Mouse (Mus musculus): Measurements from ENCODE around the gene Lemd1. TPM values are rescaled to one million over a fixed set of nuclear protein-coding genes. Genes with fewer than 3 reads are reported as not detected.

Lemd1 gene
- total RNA-seq, 1 experiment from 2014 or later, result not detected

DNA sequence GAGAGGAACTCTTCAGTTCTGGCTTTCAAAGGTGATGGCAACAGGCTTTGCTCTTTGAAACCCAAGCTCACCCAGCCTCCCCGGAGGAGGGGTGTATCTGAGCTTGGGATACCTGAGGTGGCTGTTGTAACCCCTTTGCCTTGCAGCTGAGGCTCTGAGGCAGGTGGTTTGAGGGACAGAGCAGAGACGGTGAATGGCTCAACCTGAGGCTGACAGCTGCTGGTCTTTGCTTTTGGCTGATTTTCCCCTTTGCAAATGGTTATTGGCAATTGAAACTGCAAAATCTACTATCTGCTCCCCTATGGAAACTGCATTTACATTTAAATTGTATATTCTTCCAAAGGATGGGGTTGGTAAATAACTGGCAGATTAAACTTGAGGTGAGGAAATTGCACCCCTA lies 30.4 kb downstream of the Lemd1 start:
- ATAC-seq (replicated peaks in 1 of 2; ENCODE audit: insufficient read depth in 1 of 2, low FRiP score in 2 of 2, low TSS enrichment in 1 of 2, low read depth in 1 of 2, poor library complexity in 2 of 2, severe bottlenecking in 2 of 2), result no peak

DNA sequence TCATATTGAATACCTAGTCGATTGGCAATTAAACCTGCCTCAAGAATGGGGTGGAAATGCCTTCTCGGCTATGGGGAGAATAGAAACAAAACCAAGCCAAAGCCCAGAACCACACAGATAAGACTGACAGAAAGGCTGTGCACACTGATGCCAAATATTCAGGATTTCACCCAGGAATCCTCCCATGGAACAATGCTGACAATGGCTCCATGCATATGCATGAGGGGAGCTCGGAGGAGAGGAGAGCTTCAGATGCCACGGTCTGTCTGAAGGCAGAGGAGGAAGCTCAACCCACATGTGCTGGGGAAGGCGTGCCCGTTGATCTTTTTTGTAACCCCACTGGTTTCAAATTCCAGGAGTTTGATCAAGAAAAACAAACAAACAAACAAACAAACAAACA lies 30.9 kb downstream of the Lemd1 start:
- ATAC-seq (replicated peaks in 1 of 2; ENCODE audit: insufficient read depth in 1 of 2, low FRiP score in 2 of 2, low TSS enrichment in 1 of 2, low read depth in 1 of 2, poor library complexity in 2 of 2, severe bottlenecking in 2 of 2), result no peak

DNA sequence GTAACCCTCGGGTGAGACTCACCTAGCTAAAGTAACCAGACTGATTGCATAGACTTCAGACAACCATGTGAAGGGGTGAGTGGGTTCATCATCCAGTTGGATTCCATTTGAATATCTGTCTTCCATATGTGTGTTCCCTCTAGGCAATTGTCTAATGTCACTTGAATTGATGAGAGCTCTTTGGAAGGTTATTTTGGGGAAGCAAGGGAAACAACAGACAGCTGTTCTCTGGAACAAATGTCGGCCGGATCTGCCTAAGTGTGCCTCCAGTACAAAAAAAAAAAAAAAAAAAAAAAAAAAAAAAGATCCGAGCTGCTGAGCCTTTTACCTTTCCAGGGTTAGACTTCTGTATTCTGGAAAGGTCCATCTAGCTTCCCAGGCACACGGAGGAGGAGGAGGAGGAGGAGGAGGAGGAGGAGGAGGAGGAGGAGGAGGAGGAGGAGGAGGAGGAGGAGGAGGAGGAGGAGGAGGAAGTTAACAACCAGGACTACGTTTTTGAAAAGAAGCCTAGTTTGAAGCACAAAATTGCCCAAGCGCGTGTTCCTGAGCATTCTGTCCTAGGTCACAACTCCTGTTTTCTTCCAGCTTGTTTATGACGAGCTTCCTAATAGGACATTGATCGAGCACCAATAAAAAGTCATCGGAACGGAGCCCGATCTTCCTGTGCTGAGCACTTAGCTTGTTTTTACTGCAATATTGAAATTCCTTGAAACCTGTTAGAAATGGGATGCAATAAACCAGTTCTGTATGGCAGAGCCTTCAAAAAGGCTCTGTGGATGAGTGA lies 35.3 kb downstream of the Lemd1 start:
- ATAC-seq (replicated peaks in 1 of 2; ENCODE audit: insufficient read depth in 1 of 2, low FRiP score in 2 of 2, low TSS enrichment in 1 of 2, low read depth in 1 of 2, poor library complexity in 2 of 2, severe bottlenecking in 2 of 2), result no peak

DNA sequence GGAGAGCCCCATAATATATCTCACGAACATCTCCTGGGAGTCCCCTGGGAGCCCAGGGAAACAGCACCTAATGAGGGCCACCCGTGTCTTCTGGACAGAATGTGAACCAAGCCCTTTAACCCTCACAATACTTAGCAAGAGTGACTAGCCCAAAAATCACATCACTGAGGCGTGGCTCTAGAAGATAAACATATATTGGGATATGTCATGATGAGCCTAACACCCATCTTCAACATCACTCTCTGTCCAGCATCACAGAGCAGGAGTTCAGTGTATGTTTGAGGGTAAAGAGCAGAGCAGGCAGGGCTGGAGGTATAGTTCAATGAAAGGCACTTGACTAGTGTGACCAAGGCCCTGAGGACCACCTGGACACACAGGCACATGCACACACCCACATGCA lies 38.4 kb downstream of the Lemd1 start, which contains the start of gene Gm10188:
Gene Gm10188, minus strand, starts transcription at position 101 of the 400 bp plus-strand sequence.
- no peak for ATAC-seq (replicated peaks in 1 of 2; ENCODE audit: insufficient read depth in 1 of 2, low FRiP score in 2 of 2, low TSS enrichment in 1 of 2, low read depth in 1 of 2, poor library complexity in 2 of 2, severe bottlenecking in 2 of 2)

DNA sequence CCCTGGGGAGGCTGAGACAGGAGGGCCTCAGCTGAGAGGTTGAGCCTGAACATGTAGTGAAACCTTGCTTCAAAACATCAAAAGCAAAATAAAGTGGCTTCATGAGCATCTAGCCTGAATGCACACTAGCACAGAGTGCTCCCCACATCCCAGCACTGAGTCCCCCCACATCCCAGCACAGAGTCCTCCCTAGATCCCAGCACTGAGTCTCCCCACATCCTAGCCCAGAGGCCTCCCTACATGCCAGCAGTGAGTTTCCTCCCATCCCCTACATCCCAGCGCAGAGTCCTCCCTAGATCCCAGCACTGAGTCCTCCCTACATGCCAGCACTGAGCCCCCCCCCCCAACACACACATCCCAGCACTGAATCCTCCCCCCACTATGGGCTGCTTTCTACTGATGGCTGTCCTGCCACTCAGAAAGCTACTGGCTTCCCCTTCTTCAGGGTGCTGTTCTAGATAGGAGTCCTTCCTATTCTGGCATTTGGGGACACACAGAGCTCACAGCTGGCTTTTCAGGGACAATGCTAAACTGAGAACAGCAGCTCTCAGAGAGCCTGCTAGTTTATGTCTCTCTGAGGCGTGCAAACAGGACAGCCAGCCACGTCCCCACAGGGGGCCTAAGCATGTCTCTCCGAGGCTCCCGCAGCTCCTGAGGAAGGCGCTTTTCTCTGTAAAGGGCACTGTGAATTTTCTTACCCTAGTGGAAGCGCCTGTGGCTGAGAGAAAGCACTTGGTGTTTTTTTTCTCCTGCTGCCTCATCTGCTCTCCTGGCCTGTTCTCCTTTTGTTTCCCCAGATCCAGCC lies 40.4 kb downstream of the Lemd1 start:
- ATAC-seq (replicated peaks in 1 of 2; ENCODE audit: insufficient read depth in 1 of 2, low FRiP score in 2 of 2, low TSS enrichment in 1 of 2, low read depth in 1 of 2, poor library complexity in 2 of 2, severe bottlenecking in 2 of 2), result no peak

DNA sequence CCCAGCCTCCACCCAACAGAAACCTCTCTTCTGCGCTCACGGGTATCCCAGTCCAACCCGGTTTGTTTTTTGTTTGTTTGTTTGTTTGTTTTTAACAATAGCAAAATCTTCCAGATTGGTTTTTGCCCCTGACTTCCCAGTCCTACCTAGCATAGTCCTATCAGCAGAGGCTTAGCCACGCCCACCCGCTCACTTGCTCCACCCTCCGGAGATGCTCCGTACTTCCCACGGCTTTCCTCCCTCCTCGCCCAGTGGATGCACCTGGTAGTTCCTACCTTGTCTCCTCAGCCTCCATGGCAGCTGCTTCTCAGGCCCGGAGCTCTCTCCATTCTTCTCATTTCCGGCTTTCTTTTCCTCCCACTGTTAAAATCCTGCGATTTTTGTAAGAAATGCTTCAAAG lies 42.3 kb downstream of the Lemd1 start:
- no peak for ATAC-seq (replicated peaks in 1 of 2; ENCODE audit: insufficient read depth in 1 of 2, low FRiP score in 2 of 2, low TSS enrichment in 1 of 2, low read depth in 1 of 2, poor library complexity in 2 of 2, severe bottlenecking in 2 of 2)

DNA sequence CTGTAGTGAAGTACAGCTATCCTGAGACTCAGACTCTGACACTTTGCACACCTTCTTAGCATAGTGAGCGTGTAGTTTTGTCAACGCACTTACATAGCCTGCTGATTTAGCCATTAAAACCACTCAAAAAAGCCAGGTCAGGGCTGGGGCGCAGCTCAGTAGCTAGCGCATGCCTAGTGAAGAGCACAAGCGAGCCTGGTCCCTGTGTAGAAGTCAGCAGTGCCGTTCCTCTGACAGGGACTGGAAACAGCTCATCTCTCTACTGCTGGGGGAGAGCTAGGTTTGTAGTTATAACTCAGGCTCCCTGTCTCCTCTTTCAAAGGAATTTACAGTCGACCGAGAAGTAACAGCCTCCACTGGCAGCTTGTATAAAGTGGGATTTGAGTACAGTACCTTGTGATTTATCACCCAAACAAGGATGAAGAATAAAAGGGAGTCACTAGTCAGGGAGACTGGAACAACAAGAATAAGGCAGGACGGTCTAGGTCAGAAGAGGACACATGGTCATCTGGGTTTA lies 43.6 kb downstream of the Lemd1 start:
- ATAC-seq (replicated peaks in 1 of 2; ENCODE audit: insufficient read depth in 1 of 2, low FRiP score in 2 of 2, low TSS enrichment in 1 of 2, low read depth in 1 of 2, poor library complexity in 2 of 2, severe bottlenecking in 2 of 2), result no peak

DNA sequence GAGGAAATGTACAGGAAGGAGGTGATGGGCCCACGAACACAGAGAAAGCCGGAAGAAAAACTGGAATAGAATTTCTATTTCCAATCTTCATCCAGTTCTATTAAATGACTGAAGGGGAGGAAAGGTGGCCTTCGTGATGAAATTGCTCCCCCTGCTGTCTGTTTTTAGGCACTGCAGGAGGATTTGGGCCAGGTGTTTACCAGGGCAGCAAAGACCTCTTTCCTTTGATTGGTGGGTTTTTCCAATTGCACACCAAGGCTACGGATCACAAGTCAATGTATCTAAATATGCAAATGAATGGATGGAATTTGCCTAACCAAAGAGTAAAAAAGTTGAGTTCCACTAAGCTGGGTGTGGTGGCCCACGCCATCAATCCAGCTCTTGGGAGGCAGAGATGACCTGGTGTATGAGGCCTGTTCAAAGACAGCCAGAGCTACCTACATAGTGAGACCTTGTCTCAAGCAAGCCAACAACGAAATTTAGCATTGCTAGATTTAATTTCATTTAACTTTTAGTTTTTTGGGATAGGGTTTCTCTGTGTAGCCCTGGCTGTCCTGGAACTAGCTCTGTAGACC lies 46.4 kb downstream of the Lemd1 start:
- 0 out of 4 replicates have a peak, but pooled peaks of 1 of the 2 experiments have one; percentile 22 for ATAC-seq (replicated peaks in 1 of 2; ENCODE audit: insufficient read depth in 1 of 2, low FRiP score in 2 of 2, low TSS enrichment in 1 of 2, low read depth in 1 of 2, poor library complexity in 2 of 2, severe bottlenecking in 2 of 2)

DNA sequence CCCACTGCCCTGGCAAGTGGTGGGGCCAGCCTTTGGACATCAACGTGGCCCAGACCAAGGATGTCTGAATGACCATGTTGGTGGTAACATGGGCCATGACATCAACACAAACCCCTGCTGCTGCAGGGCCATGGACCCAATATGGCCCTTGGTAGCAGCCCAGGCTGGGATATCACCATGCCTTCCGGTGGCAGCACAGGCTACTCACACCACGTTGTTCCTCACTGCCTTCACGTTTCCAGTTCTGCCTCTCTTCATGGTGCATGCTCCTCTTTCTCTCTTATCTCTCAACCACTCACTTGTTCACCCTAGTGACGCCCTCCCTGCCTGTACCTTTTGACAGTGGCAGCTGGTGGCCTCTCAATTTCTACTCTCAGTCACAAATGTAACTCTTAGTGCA lies 53.8 kb downstream of the Lemd1 start:
- no peak for ATAC-seq (replicated peaks in 1 of 2; ENCODE audit: insufficient read depth in 1 of 2, low FRiP score in 2 of 2, low TSS enrichment in 1 of 2, low read depth in 1 of 2, poor library complexity in 2 of 2, severe bottlenecking in 2 of 2)

DNA sequence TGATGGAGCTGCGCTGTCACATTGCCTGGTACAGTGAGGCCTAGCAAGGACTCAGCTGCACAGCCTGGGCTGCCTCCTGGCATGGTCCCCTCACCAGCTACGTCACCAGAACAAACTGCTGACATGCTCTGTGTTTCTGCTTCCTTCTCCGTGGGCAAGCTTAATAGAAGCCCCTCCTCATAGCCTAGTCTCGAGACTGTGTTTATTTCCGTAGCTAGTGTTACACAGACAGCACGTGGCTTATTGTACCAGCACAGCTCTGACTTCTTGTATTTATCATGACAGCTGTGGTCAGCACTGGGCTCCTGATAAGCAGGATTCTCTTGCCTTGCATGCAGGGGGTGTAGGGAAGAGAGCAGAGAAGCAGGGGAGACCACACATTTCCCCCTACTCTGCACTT lies 54.9 kb downstream of the Lemd1 start:
- peak; percentile 94 to 96 for ATAC-seq (replicated peaks in 1 of 2; ENCODE audit: insufficient read depth in 1 of 2, low FRiP score in 2 of 2, low TSS enrichment in 1 of 2, low read depth in 1 of 2, poor library complexity in 2 of 2, severe bottlenecking in 2 of 2)

DNA sequence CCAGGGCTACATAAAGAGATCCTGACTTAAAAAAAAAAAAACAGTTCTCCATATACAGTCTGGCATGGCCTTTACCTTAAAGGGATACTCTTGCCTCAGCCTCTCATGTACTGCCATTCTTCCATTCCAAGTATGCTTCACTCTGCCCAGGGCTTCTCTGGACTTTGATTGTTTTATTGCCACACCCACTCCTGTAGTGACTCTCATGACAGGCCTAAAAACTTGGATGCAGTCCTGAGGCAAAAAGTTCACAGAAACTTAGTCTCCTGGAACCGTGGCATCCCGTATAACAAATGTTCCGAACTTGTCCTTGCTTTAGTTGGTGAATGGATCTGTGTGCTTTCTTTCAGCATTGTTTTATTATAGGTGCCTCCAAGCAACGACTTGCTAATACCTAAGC lies 55.4 kb downstream of the Lemd1 start:
- peak in 1 of 2 experiments; percentile 46; a peak in 2 of 4 replicates for ATAC-seq (replicated peaks in 1 of 2; ENCODE audit: insufficient read depth in 1 of 2, low FRiP score in 2 of 2, low TSS enrichment in 1 of 2, low read depth in 1 of 2, poor library complexity in 2 of 2, severe bottlenecking in 2 of 2)

DNA sequence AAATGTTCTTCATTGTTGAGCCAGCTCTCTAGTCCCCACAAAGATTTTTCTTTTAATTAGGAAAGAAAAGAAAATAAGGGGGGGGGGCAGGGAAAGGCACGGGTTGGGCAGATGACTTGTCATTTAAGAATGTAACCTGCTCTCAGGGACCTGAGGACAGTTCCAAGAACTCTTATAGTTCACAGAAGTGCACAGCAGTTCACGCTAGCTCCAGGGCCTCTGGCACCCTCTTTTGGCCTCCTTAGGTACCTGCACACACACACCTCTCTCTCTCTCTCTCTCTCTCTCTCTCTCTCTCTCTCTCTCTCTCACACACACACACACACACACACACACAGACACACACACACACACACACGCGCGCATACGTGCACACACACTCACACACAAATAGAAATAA lies 63.2 kb downstream of the Lemd1 start:
- no peak for ATAC-seq (replicated peaks in 1 of 2; ENCODE audit: insufficient read depth in 1 of 2, low FRiP score in 2 of 2, low TSS enrichment in 1 of 2, low read depth in 1 of 2, poor library complexity in 2 of 2, severe bottlenecking in 2 of 2)

DNA sequence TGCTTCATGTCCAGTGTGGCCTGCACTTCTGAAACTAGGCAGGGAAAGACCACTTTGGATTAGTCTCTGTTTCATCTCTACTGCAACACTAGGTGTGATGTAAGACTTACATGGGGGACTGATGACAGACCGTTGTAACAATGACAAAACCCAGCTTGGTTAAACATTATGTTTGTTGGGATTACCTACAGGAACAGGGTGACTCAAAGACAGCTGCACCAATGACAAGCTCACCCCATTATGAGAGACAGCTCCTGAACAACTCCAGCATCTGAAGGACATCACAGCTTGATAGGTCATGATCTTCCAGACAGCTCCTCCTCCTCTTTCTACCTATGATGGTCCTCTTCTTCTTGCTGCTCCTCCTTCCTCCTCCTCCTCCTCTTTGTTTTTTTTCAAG lies 69.1 kb downstream of the Lemd1 start:
- no peak for ATAC-seq (replicated peaks in 1 of 2; ENCODE audit: insufficient read depth in 1 of 2, low FRiP score in 2 of 2, low TSS enrichment in 1 of 2, low read depth in 1 of 2, poor library complexity in 2 of 2, severe bottlenecking in 2 of 2)

DNA sequence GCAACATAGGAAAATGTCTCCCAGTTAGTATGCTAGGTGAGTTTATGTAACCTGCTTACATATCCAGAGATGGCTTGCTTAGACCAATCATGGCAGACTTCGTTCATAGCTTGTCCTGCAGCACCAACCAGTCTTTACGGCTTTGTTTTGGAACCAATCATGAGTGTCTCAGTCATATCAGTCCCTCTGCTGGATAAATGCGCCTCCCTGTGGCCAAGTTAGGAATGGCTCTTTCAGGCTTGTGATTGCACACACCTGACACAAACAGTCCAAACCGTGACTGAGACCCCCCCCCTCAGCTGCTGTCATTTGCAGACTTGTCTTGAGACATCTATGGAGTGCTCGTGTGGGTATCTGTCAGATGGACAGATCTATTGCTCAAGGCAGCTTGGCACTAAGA lies 69.8 kb downstream of the Lemd1 start:
- 0 out of 4 replicates have a peak, but pooled peaks of 1 of the 2 experiments have one; percentile 7 for ATAC-seq (replicated peaks in 1 of 2; ENCODE audit: insufficient read depth in 1 of 2, low FRiP score in 2 of 2, low TSS enrichment in 1 of 2, low read depth in 1 of 2, poor library complexity in 2 of 2, severe bottlenecking in 2 of 2)

DNA sequence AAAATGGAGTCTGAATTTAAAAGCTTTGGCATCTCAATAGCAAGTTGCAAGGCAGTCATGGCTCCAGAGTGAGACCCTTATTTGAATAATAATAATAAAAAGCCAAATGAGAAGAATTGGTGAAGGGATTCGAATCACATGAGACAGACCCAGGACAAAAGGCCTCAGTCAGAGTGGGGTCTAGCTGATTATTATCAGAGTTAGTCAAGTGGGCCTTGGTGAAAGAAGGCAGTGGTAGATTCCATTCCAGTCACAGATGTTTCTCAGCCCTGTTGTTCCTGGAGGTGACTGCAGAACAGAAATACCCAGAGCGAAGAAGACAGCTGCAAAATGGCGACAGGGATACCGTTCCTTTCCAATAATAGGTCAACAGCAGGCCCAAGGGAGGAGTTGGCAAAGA lies 72.4 kb downstream of the Lemd1 start:
- ATAC-seq (replicated peaks in 1 of 2; ENCODE audit: insufficient read depth in 1 of 2, low FRiP score in 2 of 2, low TSS enrichment in 1 of 2, low read depth in 1 of 2, poor library complexity in 2 of 2, severe bottlenecking in 2 of 2), result no peak

DNA sequence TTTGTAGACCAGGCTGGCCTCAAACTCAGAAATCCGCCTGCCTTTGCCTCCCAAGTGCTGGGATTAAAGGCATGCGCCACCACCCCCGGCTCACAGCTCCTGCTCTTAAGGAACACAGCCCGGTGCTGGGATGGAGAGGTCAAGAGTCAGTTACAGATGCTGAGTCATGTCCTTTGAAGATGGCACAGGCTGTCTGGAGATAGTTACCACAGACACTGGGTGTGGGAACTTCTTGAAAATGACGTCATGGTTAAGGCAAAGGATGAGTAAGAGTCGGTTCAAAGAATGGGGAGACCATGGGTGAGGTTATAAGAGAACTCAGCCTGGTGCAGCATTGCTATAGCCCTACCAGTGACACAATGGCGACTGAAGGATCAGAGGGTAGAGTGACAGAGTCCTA lies 73.3 kb downstream of the Lemd1 start:
- ATAC-seq (replicated peaks in 1 of 2; ENCODE audit: insufficient read depth in 1 of 2, low FRiP score in 2 of 2, low TSS enrichment in 1 of 2, low read depth in 1 of 2, poor library complexity in 2 of 2, severe bottlenecking in 2 of 2), result 0 out of 4 replicates have a peak, but pooled peaks of 1 of the 2 experiments have one; percentile 27

DNA sequence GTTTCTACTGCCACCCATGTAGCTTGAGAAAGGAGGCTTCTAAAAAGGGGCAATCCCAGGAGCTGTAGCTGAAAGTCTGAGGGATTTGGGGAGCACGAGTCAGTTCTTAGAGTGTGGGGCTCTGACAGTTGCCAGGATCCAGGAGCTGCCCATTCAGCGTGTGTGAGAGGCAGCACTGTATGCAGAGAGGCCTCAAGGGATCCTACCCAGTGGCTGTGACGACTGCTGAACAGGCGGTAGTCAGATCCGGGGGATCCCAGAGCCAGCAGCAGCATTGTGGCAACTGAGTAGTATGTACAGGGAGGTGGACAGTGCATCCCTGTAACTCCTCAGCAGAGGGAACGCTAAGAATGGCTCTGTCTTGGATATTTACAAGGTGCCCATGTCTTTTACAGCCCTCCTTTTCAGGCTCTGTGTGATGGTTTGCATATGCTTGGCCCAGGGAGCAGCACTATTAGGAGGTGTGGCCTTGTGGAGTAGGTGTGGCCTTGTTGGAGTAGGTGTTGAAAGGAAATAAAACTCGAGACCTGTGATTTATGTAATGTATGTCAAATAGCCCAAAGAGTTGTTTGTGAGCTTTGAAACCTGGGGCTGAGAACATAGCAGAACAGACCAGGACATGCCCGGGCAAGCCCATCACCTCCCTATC lies 74.1 kb downstream of the Lemd1 start:
- ATAC-seq (replicated peaks in 1 of 2; ENCODE audit: insufficient read depth in 1 of 2, low FRiP score in 2 of 2, low TSS enrichment in 1 of 2, low read depth in 1 of 2, poor library complexity in 2 of 2, severe bottlenecking in 2 of 2), result no peak
